Mouse (Mus musculus) layer of hippocampus, adult 9-11 months (tissue): Measurements from ENCODE around the gene Smg6.
A peak's percentile ranks its signal among the peaks of the same experiment; 100 is the strongest.

ENCODE experiments used
- DNase-seq: peaks from one replicate; pipeline ENCODE4 v3.0.0; 2022

The Smg6 gene

DNA sequence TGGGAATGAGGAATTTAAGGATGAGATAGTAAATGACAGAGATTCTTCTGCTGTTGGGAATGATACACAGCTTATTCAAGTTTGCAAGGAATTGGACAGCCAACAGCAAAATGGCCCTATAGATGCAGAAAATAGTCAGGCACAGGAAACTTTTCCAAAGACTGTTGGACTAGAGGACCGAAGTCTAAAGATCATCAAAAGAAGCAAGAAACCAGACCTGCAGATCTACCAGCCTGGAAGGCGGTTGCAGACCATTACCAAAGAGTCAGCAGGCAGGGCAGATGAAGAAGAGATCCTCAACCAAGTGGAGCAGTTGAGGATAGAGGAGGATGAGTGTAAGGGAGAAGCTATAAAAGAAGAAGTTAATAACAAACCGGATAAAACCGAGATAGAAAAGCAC lies 3.5 kb downstream of the Smg6 start:
- DNase-seq = no peak

DNA sequence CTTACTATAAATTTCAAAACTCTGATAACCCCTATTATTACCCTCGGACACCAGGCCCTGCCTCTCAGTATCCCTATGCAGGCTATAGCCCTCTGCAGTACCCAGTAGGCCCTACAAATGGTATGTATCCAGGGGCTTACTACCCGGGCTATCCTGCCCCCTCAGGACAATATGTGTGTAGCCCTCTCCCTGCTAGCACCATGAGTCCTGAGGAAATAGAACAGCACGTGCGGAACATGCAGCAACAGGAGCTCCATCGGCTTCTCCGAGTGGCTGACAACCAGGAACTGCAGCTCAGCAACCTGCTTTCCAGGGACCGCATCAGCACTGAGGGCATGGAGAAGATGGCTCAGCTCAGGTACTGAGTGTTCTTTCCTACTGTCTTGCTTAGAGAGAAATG lies 4.8 kb downstream of the Smg6 start:
- no peak for DNase-seq

DNA sequence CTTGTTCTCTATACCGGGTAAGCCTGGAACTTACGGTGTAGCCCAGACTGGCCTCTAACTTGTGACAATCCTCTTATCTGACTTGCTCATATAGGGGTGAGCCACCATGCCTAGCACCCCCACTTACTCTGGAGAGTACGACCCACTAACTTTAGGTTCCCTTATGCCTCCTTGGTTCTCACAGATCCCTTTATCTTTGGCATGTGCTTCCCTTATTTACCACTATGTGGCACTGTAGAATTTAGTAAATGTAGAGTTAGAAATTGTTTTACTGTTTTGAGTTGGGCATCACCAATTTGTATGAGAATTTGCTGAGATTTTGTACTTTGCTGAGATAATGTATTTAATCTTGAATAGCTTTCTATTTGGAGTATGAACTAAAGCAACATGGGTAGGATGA lies 20.7 kb downstream of the Smg6 start:
- no peak for DNase-seq

DNA sequence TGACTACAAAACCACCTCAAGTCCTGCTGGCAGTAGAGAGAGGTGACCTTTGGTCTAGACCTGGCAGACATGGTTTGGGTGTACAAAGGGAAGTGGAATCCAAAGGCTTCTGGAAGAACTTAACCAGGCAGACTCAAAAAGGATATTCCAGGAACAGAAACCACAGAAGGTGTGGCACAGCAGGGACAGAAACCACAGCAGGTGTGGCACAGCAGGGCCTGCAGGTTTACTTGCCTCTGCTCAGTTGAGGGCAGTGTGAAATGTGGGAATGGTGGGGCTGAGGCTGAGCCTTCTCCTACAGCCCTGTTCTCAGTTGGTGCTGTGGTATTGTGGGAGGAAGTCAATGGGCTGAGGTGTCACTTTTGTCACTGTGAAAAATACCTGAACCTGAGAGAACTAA lies 29.3 kb downstream of the Smg6 start:
- DNase-seq = no peak

DNA sequence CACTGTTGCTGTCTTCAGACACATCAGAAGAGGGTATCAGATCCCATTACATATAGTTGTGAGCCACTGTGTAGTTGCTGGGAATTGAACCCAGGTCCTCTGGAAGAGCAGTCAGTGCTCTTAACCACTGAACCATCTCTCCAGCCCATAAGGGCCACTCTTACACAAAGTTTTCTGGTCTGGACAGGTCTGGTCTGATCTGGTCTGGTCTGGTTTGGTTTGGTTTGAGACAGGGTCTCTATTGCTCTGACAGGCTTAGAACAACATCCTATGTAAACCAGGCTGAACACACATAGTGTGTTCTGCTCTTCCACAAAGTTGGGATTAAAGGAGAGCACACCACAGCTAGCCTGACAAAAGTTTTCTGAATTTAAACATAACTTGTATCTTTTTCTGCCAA lies 30.4 kb downstream of the Smg6 start:
- DNase-seq = no peak

- no peak for DNase-seq
Measured at GRCm38 (mm10) chr11:74957600-74957999, 32.0 kb downstream of the Smg6 start.

DNA sequence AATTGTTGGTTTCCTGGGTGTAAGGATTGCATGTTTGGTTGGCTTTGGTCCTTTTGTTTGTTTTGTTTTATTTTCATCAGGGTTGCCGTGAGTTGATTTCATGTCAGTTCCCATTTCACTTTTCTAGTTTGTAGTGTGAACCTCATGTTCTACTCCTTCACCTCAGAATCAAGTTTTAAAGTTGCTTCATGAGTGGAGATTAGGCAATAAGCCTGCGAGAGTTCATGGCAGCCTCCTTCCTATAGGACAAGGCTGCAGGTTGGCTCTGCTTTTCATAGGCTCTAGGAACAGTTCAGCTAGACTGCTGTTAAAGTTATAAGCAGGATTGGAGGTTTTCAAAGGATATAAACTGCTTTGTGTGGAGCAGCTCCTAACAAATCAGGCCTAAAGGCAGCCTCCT lies 33.9 kb downstream of the Smg6 start:
- no peak for DNase-seq

GRCm38 (mm10) chr11:74960031-74960551 lies 34.5 kb downstream of the Smg6 start:
- DNase-seq = no peak

GRCm38 (mm10) chr11:74961953-74962352 lies 36.3 kb downstream of the Smg6 start:
- no peak for DNase-seq

GRCm38 (mm10) chr11:74962846-74963407 lies 37.3 kb downstream of the Smg6 start:
- no peak for DNase-seq

- no peak for DNase-seq
Measured at GRCm38 (mm10) chr11:74965516-74965915, 39.9 kb downstream of the Smg6 start.

DNA sequence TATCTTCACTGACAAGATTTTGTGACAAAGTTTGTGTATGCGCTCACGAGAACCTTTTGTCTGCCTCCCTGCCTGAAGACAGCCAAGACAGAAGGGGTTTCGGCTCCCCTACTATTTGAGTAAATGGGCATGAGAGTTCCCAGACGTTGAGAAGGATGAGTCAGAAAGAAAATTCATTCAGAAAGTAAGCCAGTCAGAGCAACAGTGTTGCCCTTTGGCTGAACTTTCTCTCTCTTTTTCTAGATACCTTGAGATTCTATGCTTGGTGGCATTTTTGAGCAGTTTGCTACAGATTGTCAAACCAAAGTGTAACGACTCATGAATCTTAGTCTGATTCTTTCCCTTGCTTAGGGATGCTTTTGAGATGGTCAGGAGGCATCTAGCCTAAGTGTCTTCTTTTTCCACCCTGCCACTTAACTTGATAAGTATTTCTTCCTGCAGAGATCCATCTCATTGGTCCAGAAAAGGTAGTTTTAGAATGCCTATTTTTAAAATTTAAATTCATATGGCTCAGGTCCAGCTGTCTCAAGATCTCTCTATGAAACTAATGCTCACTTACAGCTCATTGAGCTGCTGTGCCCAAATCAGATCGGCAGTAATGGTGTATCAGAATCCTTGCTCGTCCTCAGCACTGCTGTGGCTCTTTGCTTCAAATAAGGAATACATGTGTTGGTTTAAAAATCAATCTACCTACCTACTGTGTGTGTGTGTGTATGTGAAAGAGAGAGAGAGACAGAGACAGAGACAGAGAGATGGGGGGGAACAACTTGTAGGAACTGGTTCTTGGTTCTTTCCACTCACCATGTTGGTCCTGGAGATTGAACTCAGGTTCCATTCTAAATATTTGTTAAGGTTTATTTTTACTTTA lies 47.9 kb downstream of the Smg6 start:
- no peak for DNase-seq

DNA sequence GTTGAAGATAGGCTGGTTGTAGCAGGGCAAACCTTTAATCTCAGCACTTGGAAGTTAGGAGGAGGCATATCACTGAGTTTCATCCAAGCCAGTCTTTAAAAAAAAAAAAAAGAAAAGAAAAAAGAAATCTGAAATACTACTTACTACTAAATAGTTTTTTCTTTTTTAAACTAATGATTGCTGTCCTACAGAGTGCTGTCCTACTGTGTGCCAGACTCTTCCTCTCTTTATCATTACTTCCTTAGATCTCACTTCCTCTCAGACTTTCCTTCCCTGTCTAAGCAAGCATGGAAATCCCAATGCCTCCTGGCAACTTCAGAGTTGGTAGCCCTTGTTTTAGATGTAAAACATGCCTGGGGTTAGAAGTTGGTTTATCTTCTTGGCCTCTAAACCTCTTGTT lies 49.0 kb downstream of the Smg6 start:
- no peak for DNase-seq

GRCm38 (mm10) chr11:74976835-74977687 lies 51.4 kb downstream of the Smg6 start:
- DNase-seq = no peak

DNA sequence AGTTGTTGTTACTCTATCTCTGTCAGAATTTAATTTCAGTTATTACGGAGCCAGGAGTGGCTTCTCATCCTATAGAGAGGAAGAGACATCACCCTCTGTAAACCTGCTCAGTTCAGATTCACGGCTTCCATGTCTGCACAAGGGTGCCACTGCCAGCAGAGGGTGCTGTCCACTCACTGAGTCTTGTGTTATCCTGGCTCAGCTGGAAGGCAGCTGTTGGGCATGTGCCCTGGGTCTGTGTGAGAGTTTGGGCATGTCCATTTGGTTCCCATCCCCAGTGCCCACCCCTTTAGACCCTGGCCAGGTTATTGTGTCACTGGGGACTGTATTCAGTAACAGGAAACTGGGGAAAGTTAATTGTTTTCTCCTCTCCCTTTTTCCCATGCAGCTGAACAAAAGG lies 55.8 kb downstream of the Smg6 start:
- peak; percentile 70 for DNase-seq

GRCm38 (mm10) chr11:74982241-74982640 lies 56.6 kb downstream of the Smg6 start:
- DNase-seq = no peak

GRCm38 (mm10) chr11:74988162-74988561 lies 62.5 kb downstream of the Smg6 start:
- peak; percentile 25 for DNase-seq

DNA sequence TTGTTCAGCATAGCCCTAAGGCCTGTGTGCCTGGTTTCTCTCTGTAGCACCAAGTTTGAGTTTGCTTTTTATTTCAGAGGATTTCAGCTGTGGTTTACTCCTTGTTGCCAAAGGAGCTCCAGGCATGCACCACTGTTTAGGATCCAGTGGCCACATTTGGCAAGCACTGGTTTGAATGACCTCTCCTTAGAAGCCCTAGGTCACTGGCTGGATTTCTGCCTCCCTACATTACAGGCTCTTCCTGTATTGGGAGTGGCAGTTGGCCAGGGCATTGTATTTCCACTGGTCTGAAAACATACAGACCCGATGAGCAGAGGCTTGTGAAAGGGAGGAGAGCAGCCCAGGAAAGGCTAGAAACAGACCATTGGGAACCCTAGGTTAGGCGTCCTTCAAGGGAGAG lies 63.4 kb downstream of the Smg6 start:
- no peak for DNase-seq

- DNase-seq = no peak
Measured at GRCm38 (mm10) chr11:74990501-74990900, 64.9 kb downstream of the Smg6 start.

GRCm38 (mm10) chr11:74991290-74991689 lies 65.7 kb downstream of the Smg6 start:
- DNase-seq = no peak

DNA sequence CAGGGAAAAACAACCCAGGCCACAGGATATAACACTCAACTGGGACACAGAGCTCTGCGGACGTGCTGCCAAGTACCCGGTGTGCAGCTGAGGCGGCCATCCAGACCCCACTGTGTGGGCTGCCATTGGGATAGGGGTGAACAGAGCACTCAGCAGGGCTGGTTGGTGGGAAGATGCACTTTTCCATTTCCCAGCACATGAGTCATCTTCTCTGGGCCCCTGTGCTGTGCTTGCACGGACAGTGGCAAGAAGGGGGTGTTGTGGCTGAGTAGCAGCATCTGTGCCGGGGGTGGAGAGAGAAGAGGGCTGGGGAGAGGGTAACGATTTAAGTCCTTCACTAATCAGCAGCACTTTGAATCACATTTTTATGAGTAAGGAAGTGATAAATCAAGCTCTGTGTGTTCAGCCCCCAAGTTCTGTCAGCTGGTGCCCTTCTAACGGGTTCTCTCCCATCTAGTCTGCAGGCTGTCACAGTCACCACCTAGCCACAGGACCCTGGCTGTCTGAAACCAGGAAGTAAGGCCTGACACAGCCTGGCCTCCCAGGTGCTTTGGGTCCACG lies 66.9 kb downstream of the Smg6 start:
- peak; percentile 28 for DNase-seq

DNA sequence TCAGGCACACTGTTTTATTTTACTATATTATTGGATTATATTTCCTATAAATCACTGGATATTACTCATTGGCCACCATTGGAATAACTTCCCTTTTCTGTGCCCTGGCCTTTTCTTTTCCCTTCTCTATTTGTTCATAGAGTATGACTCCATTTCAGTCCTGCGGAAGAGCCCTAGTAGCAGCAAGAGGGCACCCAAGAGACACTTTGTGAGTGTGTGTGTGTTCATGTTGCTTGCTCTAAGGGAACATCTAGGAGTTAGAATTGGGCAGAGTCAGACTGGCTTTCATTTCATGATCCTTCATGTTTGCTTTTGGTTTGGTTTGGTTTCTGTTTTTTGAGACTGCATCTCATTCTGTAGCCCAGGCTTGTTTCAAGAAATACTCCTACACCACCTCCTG lies 68.5 kb downstream of the Smg6 start:
- DNase-seq = no peak

- DNase-seq = no peak
Measured at GRCm38 (mm10) chr11:74994856-74995255, 69.2 kb downstream of the Smg6 start.
